In genomic region chr2:32328911-32329460, GRCm38 (mm10) we compare ENCODE assay signal across 13 mouse cellular contexts. TPM values are rescaled to one million over a fixed set of nuclear protein-coding genes. Genes with fewer than 3 reads are reported as not detected.
DNase-seq lines count a peak whose midpoint lies in the region; ATAC-seq and TF ChIP-seq lines count a peak whose summit lies in the region.
"Had no signal": no experiment of that assay in that cellular context is flagged by ENCODE, and none has a peak within 500 bp of the region (broad histone marks: within the 10 kb centered on the region; RNA-seq: fewer than 3 reads in every experiment).

No protein-coding gene starts in this region.

- intact Hi-C loops in heart, postnatal 36 days (cut with DNase I), result no loop called here

- H3K27ac ChIP-seq in heart, embryonic 14.5 days (replicated peaks in 1 of 2; ENCODE audit: control insufficient read depth in 1 of 2, insufficient read depth in 1 of 2, low read depth in 2 of 2, low read length in 2 of 2), result peak overlapping the region; percentile 44 to 55; a peak in 2 of 4 replicates
- peak overlapping the region; percentile 76 for H3K27ac ChIP-seq in embryonic facial prominence, embryonic 10.5 days (replicated peaks)
- no peak overlapping the region for H3K27ac ChIP-seq in midbrain, postnatal 0 days (ENCODE audit: low read depth, low read length)

- peaks cover 3% of the 10 kb centered on the region; the same call in 1 of the 2 replicates for H3K27me3 ChIP-seq in heart, embryonic 14.5 days (ENCODE audit: control insufficient read depth, insufficient read depth, low read length)
- peaks cover 22% of the 10 kb centered on the region for H3K27me3 ChIP-seq in E14TG2a.4 (ENCODE audit: insufficient read depth, low read length)
- H3K27me3 ChIP-seq in embryonic facial prominence, embryonic 10.5 days (replicated peaks; ENCODE audit: low read depth, poor library complexity, severe bottlenecking), result peaks cover 9% of the 10 kb centered on the region
- no peaks in the 10 kb centered on the region for H3K27me3 ChIP-seq in midbrain, postnatal 0 days (ENCODE audit: insufficient read depth, low read length)

- H3K9ac ChIP-seq in heart, embryonic 14.5 days (ENCODE audit: low read length), result no peak overlapping the region
- 0 out of 2 replicates have a peak overlapping the region, but pooled peaks have one; percentile 39 for H3K9ac ChIP-seq in midbrain, postnatal 0 days (replicated peaks; ENCODE audit: low read length, poor library complexity, severe bottlenecking)

- ATAC-seq in heart, embryonic 14.5 days (ENCODE audit: insufficient number of reproducible peaks, insufficient read depth, low FRiP score, low read depth), result no peak
- ATAC-seq in midbrain, postnatal 0 days (ENCODE audit: low FRiP score), result no peak
- ATAC-seq in cerebellum, adult (ENCODE audit: insufficient number of reproducible peaks, low FRiP score, low TSS enrichment), result no peak
- no peak for ATAC-seq in monocyte, adult 5-6 weeks (replicated peaks; ENCODE audit: insufficient number of reproducible peaks, low FRiP score, low TSS enrichment, poor library complexity, severe bottlenecking)
- ATAC-seq: lung, postnatal 0 days had no signal

- TF ChIP-seq CTCF in E14TG2a.4 (conservative IDR thresholded peaks at IDR 0.05; ENCODE audit: low read length), result no peak
- no peak for TF ChIP-seq CTCF in midbrain, postnatal 0 days (IDR thresholded peaks at IDR 0.05)

- H3K36me3 ChIP-seq in heart, embryonic 14.5 days (ENCODE audit: control insufficient read depth, insufficient read depth, low read length), result no peaks in the 10 kb centered on the region
- no peaks in the 10 kb centered on the region for H3K36me3 ChIP-seq in E14TG2a.4 (ENCODE audit: insufficient read depth, low read length)
- peaks cover 45% of the 10 kb centered on the region for H3K36me3 ChIP-seq in embryonic facial prominence, embryonic 10.5 days (replicated peaks)
- peaks cover 37% of the 10 kb centered on the region for H3K36me3 ChIP-seq in midbrain, postnatal 0 days (ENCODE audit: insufficient read depth, low read length)

- DNase-seq in heart, postnatal 36 days, result no peak
- no peak for DNase-seq in embryonic facial prominence, embryonic 10.5 days (ENCODE audit: low spot score)
- no peak for DNase-seq in midbrain, postnatal 0 days (ENCODE audit: low spot score)
- DNase-seq in urinary bladder, postnatal 4 days (ENCODE audit: low spot score in 2 of 2), result no peak
- DNase-seq: adrenal gland, postnatal 14 days; gastrocnemius, postnatal 14 days; liver; spleen, adult 18-20 months had no signal

- 50% methylated on average over 13 of the region's 13 CpGs for WGBS in heart, embryonic 14.5 days
- 20% methylated on average over 13 of the region's 13 CpGs for WGBS in embryonic facial prominence, embryonic 10.5 days
- 41% methylated on average over 13 of the region's 13 CpGs for WGBS in midbrain, postnatal 0 days

- peaks cover 4 to 6% of the 10 kb centered on the region in 2 experiments; a peak in 2 of 4 replicates for H3K4me1 ChIP-seq in heart, embryonic 14.5 days (ENCODE audit: control insufficient read depth in 2 of 2, insufficient read depth in 2 of 2, low read length in 2 of 2)
- H3K4me1 ChIP-seq in E14TG2a.4 (replicated peaks; ENCODE audit: low read depth, low read length), result peaks cover 33% of the 10 kb centered on the region
- H3K4me1 ChIP-seq in embryonic facial prominence, embryonic 10.5 days, result peaks cover 48% of the 10 kb centered on the region
- H3K4me1 ChIP-seq in midbrain, postnatal 0 days (ENCODE audit: insufficient read depth, low read length), result no peaks in the 10 kb centered on the region

- no peak overlapping the region for H3K4me2 ChIP-seq in heart, embryonic 14.5 days (ENCODE audit: low read length)
- no peak overlapping the region for H3K4me2 ChIP-seq in midbrain, postnatal 0 days (ENCODE audit: low read depth, low read length, poor library complexity, severe bottlenecking)

- no peaks in the 10 kb centered on the region for H3K9me3 ChIP-seq in heart, embryonic 14.5 days (ENCODE audit: control insufficient read depth, low read length)
- no peaks in the 10 kb centered on the region for H3K9me3 ChIP-seq in E14TG2a.4 (ENCODE audit: low read length)
- no peaks in the 10 kb centered on the region for H3K9me3 ChIP-seq in embryonic facial prominence, embryonic 10.5 days
- H3K9me3 ChIP-seq in midbrain, postnatal 0 days (ENCODE audit: low read length), result no peaks in the 10 kb centered on the region

- H3K4me3 ChIP-seq in heart, embryonic 14.5 days (ENCODE audit: control insufficient read depth in 1 of 2, insufficient read depth in 1 of 2, low read depth in 1 of 2, low read length in 2 of 2), result no peak overlapping the region
- H3K4me3 ChIP-seq in E14TG2a.4 (replicated peaks; ENCODE audit: low read length), result peak overlapping the region; percentile 26; the same call in 1 of the 2 replicates
- H3K4me3 ChIP-seq in embryonic facial prominence, embryonic 10.5 days, result 0 out of 2 replicates have a peak overlapping the region, but pooled peaks have one; percentile 2
- H3K4me3 ChIP-seq in midbrain, postnatal 0 days (ENCODE audit: low read depth, low read length), result no peak overlapping the region

RNA-seq across cellular contexts. Expression of gene Ciz1, which starts 23.1 kb away (rescaled TPM):
- polyA plus RNA-seq in heart, embryonic 14.5 days (2014; fragmentation: Nextera tagmentation; extraction: Ambion mirVana), result 28.8 and 31.1 TPM in 2 replicates
- total RNA-seq in heart, postnatal 36 days (2021), result 10 to 100 TPM; 25.0 to 33.3 TPM
- polyA plus RNA-seq in embryonic facial prominence, embryonic 10.5 days (2016; fragmentation: Nextera tagmentation; extraction: Ambion mirVana), result 65.8 and 66.4 TPM in 2 replicates
- 63.7 and 81.8 TPM in 2 replicates for total RNA-seq in midbrain, postnatal 0 days (2014; rRNA removed)
- 47.3 and 48.8 TPM in 2 replicates for polyA plus RNA-seq in midbrain, postnatal 0 days (2015; fragmentation: Nextera tagmentation; extraction: Ambion mirVana)
- total RNA-seq in monocyte, adult 5-6 weeks (2017), result 47.7 to 111 TPM (median 96.8 TPM) in 3 replicates

RNA-seq across cellular contexts. Expression of gene Dnm1, which starts 24.2 kb away (rescaled TPM):
- polyA plus RNA-seq in heart, embryonic 14.5 days (2014; fragmentation: Nextera tagmentation; extraction: Ambion mirVana), result 4.7 and 5.6 TPM in 2 replicates
- total RNA-seq in heart, postnatal 36 days (2021), result 1 to 10 TPM; 4.0 TPM
- polyA plus RNA-seq in embryonic facial prominence, embryonic 10.5 days (2016; fragmentation: Nextera tagmentation; extraction: Ambion mirVana), result 20.7 and 23.5 TPM in 2 replicates
- 170 and 186 TPM in 2 replicates for total RNA-seq in midbrain, postnatal 0 days (2014; rRNA removed)
- polyA plus RNA-seq in midbrain, postnatal 0 days (2015; fragmentation: Nextera tagmentation; extraction: Ambion mirVana), result 105 and 107 TPM in 2 replicates
- total RNA-seq in monocyte, adult 5-6 weeks (2017), result not detected in 3 replicates

RNA-seq across cellular contexts. Expression of gene Swi5, which starts 41.1 kb away (rescaled TPM):
- 129 and 131 TPM in 2 replicates for polyA plus RNA-seq in heart, embryonic 14.5 days (2014; fragmentation: Nextera tagmentation; extraction: Ambion mirVana)
- total RNA-seq in heart, postnatal 36 days (2021), result 100 to 1,000 TPM; 188 to 208 TPM
- 522 and 535 TPM in 2 replicates for polyA plus RNA-seq in embryonic facial prominence, embryonic 10.5 days (2016; fragmentation: Nextera tagmentation; extraction: Ambion mirVana)
- 292 and 375 TPM in 2 replicates for total RNA-seq in midbrain, postnatal 0 days (2014; rRNA removed)
- polyA plus RNA-seq in midbrain, postnatal 0 days (2015; fragmentation: Nextera tagmentation; extraction: Ambion mirVana), result 463 and 486 TPM in 2 replicates
- 108 to 121 TPM (median 114 TPM) in 3 replicates for total RNA-seq in monocyte, adult 5-6 weeks (2017)

RNA-seq across cellular contexts. Expression of gene Golga2, which starts 41.8 kb away (rescaled TPM):
- polyA plus RNA-seq in heart, embryonic 14.5 days (2014; fragmentation: Nextera tagmentation; extraction: Ambion mirVana), result 19.3 and 22.6 TPM in 2 replicates
- 10 to 100 TPM; 74.5 to 78.2 TPM for total RNA-seq in heart, postnatal 36 days (2021)
- polyA plus RNA-seq in embryonic facial prominence, embryonic 10.5 days (2016; fragmentation: Nextera tagmentation; extraction: Ambion mirVana), result 20.2 and 22.5 TPM in 2 replicates
- total RNA-seq in midbrain, postnatal 0 days (2014; rRNA removed), result 57.4 and 68.8 TPM in 2 replicates
- polyA plus RNA-seq in midbrain, postnatal 0 days (2015; fragmentation: Nextera tagmentation; extraction: Ambion mirVana), result 27.7 and 30.1 TPM in 2 replicates
- total RNA-seq in monocyte, adult 5-6 weeks (2017), result 55.3 to 73.2 TPM (median 60.2 TPM) in 3 replicates

RNA-seq across cellular contexts. Expression of gene 1110008P14Rik, which starts 52.8 kb away (rescaled TPM):
- 56.6 and 64.5 TPM in 2 replicates for polyA plus RNA-seq in heart, embryonic 14.5 days (2014; fragmentation: Nextera tagmentation; extraction: Ambion mirVana)
- 10 to 100 TPM; 43.9 to 44.3 TPM for total RNA-seq in heart, postnatal 36 days (2021)
- polyA plus RNA-seq in embryonic facial prominence, embryonic 10.5 days (2016; fragmentation: Nextera tagmentation; extraction: Ambion mirVana), result 35.0 and 39.3 TPM in 2 replicates
- total RNA-seq in midbrain, postnatal 0 days (2014; rRNA removed), result 336 and 450 TPM in 2 replicates
- polyA plus RNA-seq in midbrain, postnatal 0 days (2015; fragmentation: Nextera tagmentation; extraction: Ambion mirVana), result 198 and 224 TPM in 2 replicates
- 9.7 to 24.0 TPM (median 21.3 TPM) in 3 replicates for total RNA-seq in monocyte, adult 5-6 weeks (2017)

Comparison
In these comparisons a context has a peak if more than half of its experiments do, and no peak if none do; other contexts are left out.
1. H3K4me3 ChIP-seq: peak in E14TG2a.4 (single experiment) and embryonic facial prominence, embryonic 10.5 days (single experiment); none in heart, embryonic 14.5 days (0 of 2) and midbrain, postnatal 0 days (single experiment).
2. RNA of gene Dnm1, which starts 24.2 kb away (total RNA-seq): 170 to 186 TPM in midbrain, postnatal 0 days; 4.0 TPM in heart, postnatal 36 days and not detected in monocyte, adult 5-6 weeks; every median in the first group is over 10 times any median in the second.